In the genomic region with DNA sequence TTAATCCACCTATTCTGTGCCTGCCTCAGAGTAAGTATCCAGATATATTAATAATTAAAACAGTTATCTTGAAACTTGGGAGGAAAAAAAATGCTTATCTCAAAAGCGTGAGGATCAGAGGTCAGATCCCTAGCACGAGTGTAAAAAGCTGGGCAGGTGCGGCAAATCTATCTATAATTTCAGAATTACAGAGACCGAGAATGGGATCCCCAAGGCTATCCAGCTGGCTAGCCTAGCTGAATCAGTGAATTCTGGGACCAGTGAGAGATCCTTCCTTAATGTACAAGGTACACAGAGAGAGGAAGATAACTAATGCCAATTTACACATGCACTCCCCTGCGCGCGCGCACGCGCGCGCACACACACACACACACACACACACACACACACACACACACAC, we compare ENCODE assay signal across 33 mouse cellular contexts. TPM values are rescaled to one million over a fixed set of nuclear protein-coding genes. Genes with fewer than 3 reads are reported as not detected.
"Had no signal": no experiment of that assay in that cellular context is flagged by ENCODE, and none has a peak within 500 bp of the region (broad histone marks: within the 10 kb centered on the region; RNA-seq: fewer than 3 reads in every experiment).

No protein-coding gene starts in this region.

- H3K27ac ChIP-seq: heart, embryonic 10.5 days; heart, embryonic 13.5 days; heart, embryonic 15.5 days; hindbrain, embryonic 10.5 days; hindbrain, embryonic 12.5 days; hindbrain, embryonic 13.5 days; hindbrain, embryonic 14.5 days; hindbrain, embryonic 15.5 days; hindbrain, postnatal 0 days; kidney, embryonic 15.5 days; kidney, postnatal 0 days; layer of hippocampus, adult 2 months; left cerebral cortex, adult 2 months had no signal

- H3K9ac ChIP-seq: heart, embryonic 12.5 days; heart, embryonic 13.5 days; heart, embryonic 15.5 days; hindbrain, embryonic 12.5 days; hindbrain, embryonic 13.5 days; hindbrain, embryonic 14.5 days; hindbrain, embryonic 15.5 days; kidney, embryonic 15.5 days had no signal

- H3K27me3 ChIP-seq: heart, embryonic 12.5 days; heart, embryonic 13.5 days; heart, embryonic 15.5 days; hindbrain, embryonic 12.5 days; hindbrain, embryonic 13.5 days; hindbrain, embryonic 15.5 days; kidney, embryonic 15.5 days had no signal

- H3K4me2 ChIP-seq: heart, embryonic 11.5 days; heart, embryonic 12.5 days; heart, embryonic 13.5 days; heart, embryonic 15.5 days; hindbrain, embryonic 12.5 days; hindbrain, embryonic 13.5 days; hindbrain, embryonic 14.5 days; hindbrain, embryonic 15.5 days; kidney, embryonic 15.5 days had no signal

- H3K9me3 ChIP-seq: heart, embryonic 10.5 days; heart, embryonic 12.5 days; heart, embryonic 13.5 days; heart, embryonic 15.5 days; hindbrain, embryonic 10.5 days; hindbrain, embryonic 12.5 days; hindbrain, embryonic 13.5 days; hindbrain, embryonic 15.5 days; kidney, embryonic 15.5 days had no signal

- H3K36me3 ChIP-seq: heart, embryonic 10.5 days; heart, embryonic 12.5 days; heart, embryonic 13.5 days; heart, embryonic 15.5 days; hindbrain, embryonic 10.5 days; hindbrain, embryonic 12.5 days; hindbrain, embryonic 13.5 days; hindbrain, embryonic 15.5 days; kidney, embryonic 15.5 days had no signal

- H3K4me1 ChIP-seq: heart, embryonic 10.5 days; heart, embryonic 12.5 days; heart, embryonic 13.5 days; hindbrain, embryonic 12.5 days; hindbrain, embryonic 13.5 days; hindbrain, embryonic 15.5 days had no signal

- ATAC-seq: hindbrain, embryonic 16.5 days; hindbrain, postnatal 0 days; inflammation-experienced regulatory T-cells, adult 6 months had no signal

- DNase-seq: heart, postnatal 10 days; heart, postnatal 14 days; heart, postnatal 36 days; heart, postnatal 4 days; kidney, adult 11 months; kidney, adult 18-20 months; kidney, adult 2 months; kidney, adult 8-10 months; kidney, adult 9 months; kidney, postnatal 10 days; kidney, postnatal 14 days; kidney, postnatal 25 days; kidney, postnatal 36 days; kidney, postnatal 4 days; layer of hippocampus, adult 9-11 months; layer of hippocampus, postnatal 36 days had no signal

- H3K4me3 ChIP-seq: heart, embryonic 10.5 days; heart, embryonic 12.5 days; heart, embryonic 13.5 days; heart, embryonic 15.5 days; hindbrain, embryonic 10.5 days; hindbrain, embryonic 12.5 days; hindbrain, embryonic 13.5 days; hindbrain, embryonic 15.5 days; kidney, embryonic 15.5 days; layer of hippocampus, adult 2 months; left cerebral cortex, adult 2 months had no signal

RNA-seq across cellular contexts. Expression of gene Ptprt, which starts 31.2 kb away (rescaled TPM):
- polyA plus RNA-seq: inflammation-experienced regulatory T-cells, adult 6 months had no signal
